Mouse (Mus musculus) liver, embryonic 16.5 days (tissue): Measurements from ENCODE around the gene Kif6. TPM values are rescaled to one million over a fixed set of nuclear protein-coding genes. Genes with fewer than 3 reads are reported as not detected.

Experiments used
- ATAC-seq: fragments of 200-750 bp; cut with Nextera tagmentation; 2 replicates; pipeline ENCODE4 v1.8.0; 2017; ENCODE audit warnings: low read depth, mild to moderate bottlenecking, moderate number of reproducible peaks, moderate library complexity
- H3K27ac ChIP-seq: fragments of 300-500 bp; sonication (generic); 2 replicates; pipeline ENCODE4 v1.5.1; 2014; ENCODE audit warnings: mild to moderate bottlenecking, low read length
- H3K27me3 ChIP-seq: fragments of 300-500 bp; sonication (generic); 2 replicates; pipeline ENCODE4 v1.6.1; 2014; ENCODE audit warnings: low read depth, low read length, mixed read lengths; ENCODE audit not compliant: control insufficient read depth, insufficient read depth
- H3K36me3 ChIP-seq: fragments of 300-500 bp; sonication (generic); 2 replicates; pipeline ENCODE4 v1.6.1; 2014; ENCODE audit warnings: mild to moderate bottlenecking; ENCODE audit not compliant: control insufficient read depth, insufficient read depth
- H3K4me1 ChIP-seq: fragments of 300-500 bp; sonication (generic); 2 replicates; pipeline ENCODE4 v1.6.1; 2014; ENCODE audit warnings: low read depth, low read length, mixed read lengths; ENCODE audit not compliant: control insufficient read depth
- H3K4me2 ChIP-seq: fragments of 300-500 bp; sonication (generic); 2 replicates; pipeline ENCODE4 v1.6.1; 2014; ENCODE audit warnings: low read depth, low read length, mixed read lengths
- H3K4me3 ChIP-seq: fragments of 300-500 bp; sonication (generic); 2 replicates; pipeline ENCODE4 v1.5.1; 2014; ENCODE audit warnings: low read depth, mild to moderate bottlenecking, low read length
- H3K9ac ChIP-seq: fragments of 300-500 bp; sonication (generic); 2 replicates; pipeline ENCODE4 v1.6.1; 2014; ENCODE audit warnings: low read depth, low read length
- H3K9me3 ChIP-seq: fragments of 300-500 bp; sonication (generic); replicated peaks from 2 replicates; pipeline ENCODE4 v1.6.1; 2016; ENCODE audit warnings: low read length; ENCODE audit not compliant: control insufficient read depth
- WGBS: fragments of 180-500 bp; shearing (Covaris S2); extraction: QIAGEN DNeasy Blood & Tissue Kit; methylation state at CpG from one replicate; pipeline ENCODE4 v1.1.7; 2014; ENCODE audit not compliant: insufficient replicate concordance; 5-methylcytosine and 5-hydroxymethylcytosine counted together
- polyA plus RNA-seq: library from polyadenylated mRNA; unstranded; fragments of >200 nt; fragmentation: Nextera tagmentation; extraction: Ambion mirVana; gene quantifications from 2 replicates; pipeline ENCODE4 v1.2.1, GENCODE M21; 2015

Gene Kif6
- polyA plus RNA-seq, 1 experiment from 2014 or later: 0.11 TPM

DNA sequence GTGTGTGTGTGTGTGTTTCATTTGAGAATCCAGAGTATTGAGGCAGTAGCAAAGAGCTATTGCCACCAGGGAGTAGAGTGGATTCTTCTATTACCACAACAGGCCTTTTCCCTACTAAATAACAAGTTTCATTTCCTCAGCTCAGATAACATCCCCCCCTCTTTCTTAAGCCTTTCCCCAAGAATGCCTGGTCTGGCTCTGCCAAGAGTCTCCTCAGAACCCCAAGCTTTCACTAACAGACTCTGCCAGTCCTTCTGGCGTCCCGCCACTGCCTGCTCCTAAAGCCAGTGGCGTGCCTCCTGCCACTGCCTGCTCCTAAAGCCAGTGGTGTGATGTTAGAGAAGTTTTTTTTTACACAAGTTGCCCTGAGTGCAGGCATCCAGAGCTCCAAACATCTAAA lies 164.6 kb downstream of the Kif6 start:
- H3K4me2 ChIP-seq: no peak overlapping the region
- H3K36me3 ChIP-seq: no peaks in the 10 kb centered on the region
- no peaks in the 10 kb centered on the region for H3K27me3 ChIP-seq
- no peaks in the 10 kb centered on the region for H3K4me1 ChIP-seq
- H3K27ac ChIP-seq: no peak overlapping the region
- no peak for ATAC-seq
- no peak overlapping the region for H3K9ac ChIP-seq
- 54% methylated on average over 3 of the region's 3 CpGs for WGBS
- H3K9me3 ChIP-seq: no peaks in the 10 kb centered on the region
- no peak overlapping the region for H3K4me3 ChIP-seq

DNA sequence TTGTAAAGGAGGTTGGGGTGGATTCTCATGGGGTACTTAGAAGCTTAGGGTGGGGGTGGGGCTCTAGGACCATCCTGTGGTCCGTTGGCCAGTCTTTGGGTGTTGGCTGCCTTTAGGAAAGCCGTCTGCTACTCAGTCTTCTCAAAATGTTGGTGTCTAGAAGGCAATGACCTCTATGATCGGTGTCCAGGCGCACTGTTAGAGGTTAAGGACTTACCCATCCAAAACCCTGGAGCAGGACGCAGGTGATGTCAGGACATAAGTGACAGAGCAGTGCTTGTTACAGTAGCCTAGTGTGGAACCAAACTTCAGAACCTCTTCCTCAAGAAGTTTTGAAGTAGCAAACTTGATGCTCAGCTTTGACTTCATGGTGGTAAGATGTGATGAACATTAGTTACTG lies 170.9 kb downstream of the Kif6 start:
- 63% methylated on average over 5 of the region's 5 CpGs for WGBS
- Histone ChIP-seq H3K27me3 (no peaks in the 10 kb centered on the region), H3K9ac (no peak overlapping the region), H3K4me1 (no peaks in the 10 kb centered on the region), H3K4me2 (no peak overlapping the region), H3K27ac (no peak overlapping the region), H3K4me3 (no peak overlapping the region), H3K9me3 (no peaks in the 10 kb centered on the region), H3K36me3 (no peaks in the 10 kb centered on the region)
- no peak for ATAC-seq

DNA sequence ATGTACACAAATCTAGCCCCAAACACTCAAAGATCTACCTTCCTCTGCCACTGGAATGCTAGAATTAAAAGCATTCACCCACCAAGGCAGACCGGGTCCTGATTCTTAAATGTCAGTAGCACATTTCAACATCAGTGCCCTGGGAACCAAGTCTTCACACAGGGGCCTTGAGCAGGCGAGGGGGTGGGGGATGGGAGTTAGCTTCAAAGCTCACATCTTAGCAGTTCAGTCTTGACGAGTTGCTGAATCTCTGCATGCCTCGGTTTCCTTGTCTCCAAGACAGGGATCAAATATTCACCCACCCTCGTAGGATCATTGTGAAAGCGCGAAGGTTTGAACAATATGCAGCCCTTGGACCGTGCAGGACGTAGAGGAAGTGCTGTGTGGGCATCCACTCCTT lies 172.4 kb downstream of the Kif6 start:
- no peak overlapping the region for H3K27ac ChIP-seq
- WGBS: 53% methylated on average over 9 of the region's 9 CpGs
- no peak for ATAC-seq
- H3K9ac ChIP-seq: no peak overlapping the region
- H3K4me1 ChIP-seq: no peaks in the 10 kb centered on the region
- H3K4me3 ChIP-seq: no peak overlapping the region
- H3K9me3 ChIP-seq: no peaks in the 10 kb centered on the region
- no peaks in the 10 kb centered on the region for H3K27me3 ChIP-seq
- H3K4me2 ChIP-seq: no peak overlapping the region
- H3K36me3 ChIP-seq: no peaks in the 10 kb centered on the region

DNA sequence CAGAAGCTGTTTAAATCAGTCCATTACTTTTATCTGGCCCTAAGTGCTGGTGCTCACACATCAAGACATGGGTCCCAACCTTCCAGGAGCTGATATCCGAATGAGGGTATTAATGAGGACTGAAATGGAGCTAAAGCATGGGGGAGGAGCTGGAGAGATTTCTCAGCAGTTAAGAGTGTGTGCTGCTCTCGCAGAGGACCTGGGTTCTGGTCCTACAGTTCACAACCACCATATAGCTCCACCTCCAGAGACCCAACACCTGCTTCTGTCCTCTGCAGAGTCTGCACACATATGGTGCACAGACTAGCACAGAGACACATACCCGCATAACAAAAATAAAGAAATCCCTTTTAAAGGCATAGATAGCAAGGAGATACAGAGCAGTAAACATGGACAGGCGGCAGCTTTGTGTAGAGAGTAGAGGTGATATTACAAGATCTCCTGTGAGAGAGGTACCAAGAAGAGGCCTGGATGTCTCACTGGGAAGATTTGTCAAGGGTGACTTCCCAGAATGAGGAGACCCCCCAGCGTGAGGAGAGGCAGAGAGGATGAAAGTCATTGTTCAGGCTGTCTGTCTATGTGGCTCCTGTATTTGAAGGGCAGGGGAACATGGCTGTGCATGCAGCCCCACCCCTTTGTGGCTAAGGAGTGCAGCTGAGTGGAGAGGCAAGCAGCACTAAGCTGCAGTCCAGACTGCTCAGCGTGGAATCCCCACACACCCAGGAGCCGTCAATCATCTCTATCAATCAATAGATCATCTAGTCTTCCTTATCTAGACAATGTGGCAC lies 173.4 kb downstream of the Kif6 start:
- no peaks in the 10 kb centered on the region for H3K27me3 ChIP-seq
- no peak overlapping the region for H3K4me2 ChIP-seq
- no peak overlapping the region for H3K9ac ChIP-seq
- WGBS: 50% methylated on average over 7 of the region's 7 CpGs
- H3K4me1 ChIP-seq: no peaks in the 10 kb centered on the region
- H3K4me3 ChIP-seq: no peak overlapping the region
- H3K27ac ChIP-seq: no peak overlapping the region
- H3K9me3 ChIP-seq: no peaks in the 10 kb centered on the region
- no peak for ATAC-seq
- no peaks in the 10 kb centered on the region for H3K36me3 ChIP-seq

DNA sequence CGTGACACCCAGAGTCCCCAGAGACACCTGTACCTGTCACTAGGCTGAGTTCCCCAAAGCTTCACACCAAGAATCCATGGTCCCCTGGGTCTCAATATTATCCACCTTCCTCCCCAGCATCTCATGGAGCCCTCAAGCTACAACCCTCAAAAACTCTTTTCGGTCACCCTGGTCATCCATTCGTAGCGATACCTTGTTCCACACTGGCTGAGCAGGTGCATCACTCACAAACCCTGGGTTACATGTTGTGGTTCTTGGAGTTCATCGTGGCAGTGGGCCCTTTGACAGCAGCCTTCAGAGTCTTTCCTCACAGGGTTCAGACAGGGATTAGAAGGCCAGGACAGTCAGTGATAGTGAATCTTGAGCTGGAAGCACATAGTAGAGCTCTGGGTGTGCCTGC lies 176.6 kb downstream of the Kif6 start:
- H3K27me3 ChIP-seq: no peaks in the 10 kb centered on the region
- H3K9ac ChIP-seq: no peak overlapping the region
- no peaks in the 10 kb centered on the region for H3K36me3 ChIP-seq
- WGBS: 77% methylated on average over 5 of the region's 5 CpGs
- ATAC-seq: no peak
- H3K4me2 ChIP-seq: no peak overlapping the region
- no peaks in the 10 kb centered on the region for H3K4me1 ChIP-seq
- H3K27ac ChIP-seq: no peak overlapping the region
- H3K4me3 ChIP-seq: no peak overlapping the region
- H3K9me3 ChIP-seq: no peaks in the 10 kb centered on the region

DNA sequence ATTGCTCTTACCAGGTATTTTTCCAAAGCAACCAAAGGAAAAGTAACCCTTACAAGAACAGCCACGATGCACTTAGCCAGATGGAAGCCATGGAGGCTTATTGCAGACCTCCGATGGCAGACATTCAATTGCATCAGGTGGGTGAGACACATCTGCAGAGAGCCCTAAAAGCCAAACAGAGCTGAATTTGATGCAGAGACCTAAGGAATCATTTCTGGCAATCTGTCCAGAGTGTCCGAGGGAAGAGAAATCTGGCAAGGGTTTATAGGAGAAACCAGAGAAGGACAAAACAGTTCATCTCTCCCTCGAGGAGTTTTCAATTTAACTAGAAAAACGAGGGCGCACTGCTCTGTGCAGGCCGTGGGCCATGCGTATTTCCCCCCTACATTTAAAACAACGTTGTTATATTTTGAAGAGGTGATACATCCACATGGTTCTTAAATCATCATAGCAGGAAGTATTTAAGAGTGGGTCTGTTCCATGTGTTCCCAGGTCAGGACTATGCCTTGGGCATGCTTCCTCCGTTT lies 177.3 kb downstream of the Kif6 start:
- H3K9ac ChIP-seq: no peak overlapping the region
- H3K4me2 ChIP-seq: no peak overlapping the region
- no peaks in the 10 kb centered on the region for H3K27me3 ChIP-seq
- no peaks in the 10 kb centered on the region for H3K4me1 ChIP-seq
- no peak overlapping the region for H3K4me3 ChIP-seq
- H3K36me3 ChIP-seq: no peaks in the 10 kb centered on the region
- ATAC-seq: no peak
- no peaks in the 10 kb centered on the region for H3K9me3 ChIP-seq
- WGBS: 70% methylated on average over 10 of the region's 10 CpGs
- H3K27ac ChIP-seq: no peak overlapping the region

DNA sequence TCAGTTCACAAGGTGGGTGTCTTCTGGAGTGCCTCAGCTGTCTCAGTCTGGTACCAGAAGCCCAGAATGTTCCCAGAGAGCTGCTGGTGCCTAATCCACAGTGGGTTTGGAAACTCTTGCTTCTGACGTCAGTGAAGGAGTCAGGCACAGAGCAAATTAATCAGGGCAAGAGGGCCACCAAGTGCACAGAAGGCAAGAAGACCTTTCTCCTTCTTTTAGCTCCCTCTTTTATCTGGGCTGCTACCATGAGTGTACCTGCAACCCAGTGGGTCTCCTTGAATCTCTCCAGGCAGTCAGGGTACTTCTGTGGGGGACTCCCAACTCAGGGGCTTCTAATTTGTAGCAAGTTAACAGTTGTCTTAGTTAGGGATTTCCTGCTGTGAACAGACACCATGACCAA lies 178.0 kb downstream of the Kif6 start:
- ATAC-seq: no peak
- Histone ChIP-seq H3K9ac (no peak overlapping the region), H3K27me3 (no peaks in the 10 kb centered on the region), H3K36me3 (no peaks in the 10 kb centered on the region), H3K4me3 (no peak overlapping the region), H3K4me1 (no peaks in the 10 kb centered on the region), H3K9me3 (no peaks in the 10 kb centered on the region), H3K27ac (no peak overlapping the region), H3K4me2 (no peak overlapping the region)
- 67% methylated on average over 1 of the region's 1 CpGs for WGBS

DNA sequence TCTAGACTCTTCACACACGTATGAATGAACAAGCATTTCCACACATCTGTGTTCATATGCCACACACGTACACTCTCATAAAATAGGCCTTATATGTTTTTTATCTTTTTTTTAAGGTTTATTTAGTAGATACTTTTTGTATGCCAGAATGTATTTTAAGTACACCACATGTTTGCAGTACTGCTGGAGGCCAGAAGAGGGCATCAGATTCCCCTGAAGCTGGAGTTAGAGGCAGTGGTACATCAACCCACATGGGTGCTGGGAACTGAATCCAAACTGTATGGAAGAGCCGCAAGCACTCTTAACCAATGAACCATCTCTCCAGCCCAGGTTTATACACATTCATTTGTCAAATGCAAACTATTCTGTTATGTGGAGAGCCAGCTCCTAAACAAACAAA lies 179.0 kb downstream of the Kif6 start:
- Histone ChIP-seq H3K9ac (no peak overlapping the region), H3K4me1 (no peaks in the 10 kb centered on the region), H3K4me3 (no peak overlapping the region), H3K27ac (no peak overlapping the region), H3K27me3 (no peaks in the 10 kb centered on the region), H3K36me3 (no peaks in the 10 kb centered on the region), H3K4me2 (no peak overlapping the region), H3K9me3 (no peaks in the 10 kb centered on the region)
- 73% methylated on average over 3 of the region's 3 CpGs for WGBS
- ATAC-seq: no peak

DNA sequence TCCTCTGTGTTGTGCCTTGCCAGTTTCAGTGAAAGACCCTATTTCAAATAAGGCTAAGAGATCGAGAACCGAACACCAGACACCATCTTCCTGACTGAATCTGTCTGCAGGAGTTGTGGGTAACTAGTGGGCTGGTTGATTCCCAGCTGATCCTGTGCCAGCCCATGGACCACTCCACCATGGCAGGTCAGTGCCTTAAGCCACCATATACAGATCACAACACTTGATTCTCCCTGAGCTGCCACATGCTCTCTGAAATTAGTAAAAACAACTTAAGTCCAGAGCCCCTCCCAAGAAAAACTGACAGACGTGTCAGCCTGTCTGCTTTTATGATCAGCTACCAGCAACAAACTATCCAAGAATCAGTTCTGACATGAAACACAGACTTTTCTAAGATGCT lies 180.3 kb downstream of the Kif6 start:
- Histone ChIP-seq H3K9me3 (no peaks in the 10 kb centered on the region), H3K27ac (no peak overlapping the region), H3K27me3 (no peaks in the 10 kb centered on the region), H3K4me3 (no peak overlapping the region), H3K4me2 (no peak overlapping the region), H3K36me3 (no peaks in the 10 kb centered on the region), H3K9ac (no peak overlapping the region), H3K4me1 (no peaks in the 10 kb centered on the region)
- WGBS: 66% methylated on average over 3 of the region's 3 CpGs
- ATAC-seq: no peak
